Mouse (Mus musculus) cortical plate, adult 2 months (tissue): ENCODE data around the gene AW011738.

ENCODE experiments used
- CTCF ChIP-seq: fragments of 200-500 bp; IDR thresholded peaks from 2 replicates; pipeline ENCODE4 v1.5.1; 2011; ENCODE audit warnings: mild to moderate bottlenecking, control low read depth, low read length; ENCODE audit not compliant: insufficient read depth; ENCODE audit errors: extremely low read depth
- POLR2A ChIP-seq: fragments of 200-500 bp; IDR thresholded peaks from 2 replicates; pipeline ENCODE4 v1.6.1; 2011; ENCODE audit warnings: mild to moderate bottlenecking, low read length, control low read depth; ENCODE audit not compliant: insufficient read depth; ENCODE audit errors: extremely low read depth

GRCm38 (mm10) chr4:156168611-156169010, 34.5 kb upstream of the AW011738 start:
- TF ChIP-seq CTCF (no peak), POLR2A (no peak)
